In the genomic region with DNA sequence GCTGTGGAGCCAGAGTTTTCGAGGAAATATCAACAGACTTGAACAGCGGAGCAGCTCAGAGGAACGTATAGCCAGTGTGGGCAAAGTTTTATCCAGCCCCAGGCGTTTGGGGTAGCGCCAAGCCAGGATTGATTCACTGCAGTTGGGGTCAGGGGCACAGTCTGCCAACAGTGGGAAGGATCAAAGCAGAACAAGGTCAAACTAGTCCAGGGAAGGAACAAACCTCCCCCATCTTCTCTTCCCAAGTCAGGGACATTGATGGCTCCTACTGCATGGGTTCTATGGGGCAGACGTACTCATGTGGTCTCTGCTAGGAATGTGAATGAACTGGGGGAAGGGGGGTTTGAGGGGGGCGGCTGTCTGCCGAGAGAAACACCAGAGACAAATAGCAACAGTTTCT, we compare ENCODE assay signal across 9 mouse cellular contexts. TPM values are rescaled to one million over a fixed set of nuclear protein-coding genes. Genes with fewer than 3 reads are reported as not detected.
DNase-seq lines count a peak whose midpoint lies in the region; ATAC-seq and TF ChIP-seq lines count a peak whose summit lies in the region.
"Had no signal": no experiment of that assay in that cellular context is flagged by ENCODE, and none has a peak within 500 bp of the region (broad histone marks: within the 10 kb centered on the region; RNA-seq: fewer than 3 reads in every experiment).

No protein-coding gene starts in this region.

- no peaks in the 10 kb centered on the region for H3K9me3 ChIP-seq in lung, embryonic 14.5 days (ENCODE audit: low read depth, low read length)
- H3K9me3 ChIP-seq in hindbrain, embryonic 12.5 days (replicated peaks): no peaks in the 10 kb centered on the region
- H3K9me3 ChIP-seq in stomach, postnatal 0 days (ENCODE audit: control insufficient read depth, low read length): no peaks in the 10 kb centered on the region

- H3K27ac ChIP-seq in lung, embryonic 14.5 days (ENCODE audit: low read depth): no peak overlapping the region
- H3K27ac ChIP-seq in hindbrain, embryonic 12.5 days: no peak overlapping the region
- no peak overlapping the region for H3K27ac ChIP-seq in stomach, postnatal 0 days (replicated peaks)

- ATAC-seq in lung, embryonic 14.5 days (ENCODE audit: insufficient read depth): peak; percentile 29; the same call in 1 of the 2 replicates
- ATAC-seq in hindbrain, embryonic 12.5 days (ENCODE audit: low FRiP score): peak; percentile 61
- no peak for ATAC-seq in stomach, postnatal 0 days (ENCODE audit: low FRiP score, low TSS enrichment)

- H3K4me1 ChIP-seq in lung, embryonic 14.5 days (ENCODE audit: insufficient read depth): peaks cover 37% of the 10 kb centered on the region
- peaks cover 39% of the 10 kb centered on the region for H3K4me1 ChIP-seq in hindbrain, embryonic 12.5 days
- H3K4me1 ChIP-seq in stomach, postnatal 0 days (replicated peaks; ENCODE audit: control insufficient read depth, insufficient read depth): peaks cover 4% of the 10 kb centered on the region; the same call in 1 of the 2 replicates

- H3K9ac ChIP-seq in lung, embryonic 14.5 days: no peak overlapping the region
- H3K9ac ChIP-seq in hindbrain, embryonic 12.5 days: no peak overlapping the region
- H3K9ac ChIP-seq in stomach, postnatal 0 days (ENCODE audit: low read length): no peak overlapping the region

- no peaks in the 10 kb centered on the region for H3K36me3 ChIP-seq in lung, embryonic 14.5 days (ENCODE audit: insufficient read depth)
- H3K36me3 ChIP-seq in hindbrain, embryonic 12.5 days: no peaks in the 10 kb centered on the region
- no peaks in the 10 kb centered on the region for H3K36me3 ChIP-seq in stomach, postnatal 0 days (ENCODE audit: control insufficient read depth, insufficient read depth, low read length)

- no peak for TF ChIP-seq CTCF in lung, embryonic 14.5 days (IDR thresholded peaks at IDR 0.05; ENCODE audit: low read depth)
- no peak for TF ChIP-seq CTCF in stomach, postnatal 0 days (IDR thresholded peaks at IDR 0.05; ENCODE audit: low read depth)

- 3% methylated on average over 8 of the region's 8 CpGs for WGBS in lung, embryonic 14.5 days
- WGBS in hindbrain, embryonic 12.5 days: 19% methylated on average over 8 of the region's 8 CpGs
- 15% methylated on average over 8 of the region's 8 CpGs for WGBS in stomach, postnatal 0 days

- no peak overlapping the region for H3K4me3 ChIP-seq in lung, embryonic 14.5 days (ENCODE audit: low read depth, low read length)
- H3K4me3 ChIP-seq in hindbrain, embryonic 12.5 days: no peak overlapping the region
- H3K4me3 ChIP-seq in stomach, postnatal 0 days (ENCODE audit: low read depth, low read length): no peak overlapping the region
- H3K4me3 ChIP-seq: erythroblast, embryonic 14.5 days had no signal

- TF ChIP-seq EP300 in stomach, postnatal 0 days (optimal IDR thresholded peaks at IDR 0.05): no peak

- peak; percentile 56 for DNase-seq in lung, embryonic 14.5 days
- no peak for DNase-seq in lung, postnatal 14 days
- DNase-seq in liver (peak; percentile 10), MN1 (ENCODE audit: low spot score) (no peak)
- DNase-seq in stomach, postnatal 0 days (ENCODE audit: low spot score): no peak
- DNase-seq in layer of hippocampus, postnatal 10 days (ENCODE audit: low spot score in 2 of 2): no peak
- DNase-seq in cerebellum, postnatal 4 days (ENCODE audit: low spot score in 2 of 2): no peak

- H3K4me2 ChIP-seq in lung, embryonic 14.5 days: peak overlapping the region; percentile 16; the same call in 1 of the 2 replicates
- H3K4me2 ChIP-seq in hindbrain, embryonic 12.5 days (replicated peaks): no peak overlapping the region
- H3K4me2 ChIP-seq in stomach, postnatal 0 days (replicated peaks; ENCODE audit: low read depth): peak overlapping the region; percentile 21; the same call in 1 of the 2 replicates

- no peaks in the 10 kb centered on the region for H3K27me3 ChIP-seq in lung, embryonic 14.5 days (ENCODE audit: insufficient read depth, low read length)
- no peaks in the 10 kb centered on the region; the same call in 1 of the 2 replicates for H3K27me3 ChIP-seq in hindbrain, embryonic 12.5 days
- no peaks in the 10 kb centered on the region for H3K27me3 ChIP-seq in stomach, postnatal 0 days (ENCODE audit: control insufficient read depth, insufficient read depth, low read length)

RNA-seq across cellular contexts. Expression of a gene that starts 48.7 kb away (rescaled TPM):
- 7.3 and 9.6 TPM in 2 replicates for polyA plus RNA-seq in lung, embryonic 14.5 days (2014; fragmentation: Nextera tagmentation; extraction: Ambion mirVana)
- 11.7 and 12.9 TPM in 2 replicates for polyA plus RNA-seq in hindbrain, embryonic 12.5 days (2016; fragmentation: Nextera tagmentation; extraction: Ambion mirVana)
- polyA plus RNA-seq in stomach, postnatal 0 days (2015; fragmentation: Nextera tagmentation; extraction: Ambion mirVana): 4.6 and 4.8 TPM in 2 replicates
- total RNA-seq in layer of hippocampus, postnatal 10 days (2021): 10 to 100 TPM; 32.5 to 33.4 TPM
- polyA plus RNA-seq: erythroblast, embryonic 14.5 days had no signal

Comparison
In these comparisons a context has a peak if more than half of its experiments do, and no peak if none do; other contexts are left out.
1. DNase-seq: peak in lung, embryonic 14.5 days (single experiment) and liver (single experiment); none in lung, postnatal 14 days (single experiment), stomach, postnatal 0 days (single experiment), layer of hippocampus, postnatal 10 days (0 of 2), MN1 (single experiment) and cerebellum, postnatal 4 days (0 of 2).